Mouse (Mus musculus) megakaryocyte, embryonic 14.5 days (primary cell): ENCODE results near the gene Mtmr1.

Source experiments
- FLI1 ChIP-seq: IDR thresholded peaks from 2 replicates; pipeline ENCODE4 v1.6.1; 2012; ENCODE audit warnings: low read length, inconsistent platforms, mixed read lengths
- GATA1 ChIP-seq: IDR thresholded peaks from 3 replicates; pipeline ENCODE4 v1.6.1; 2012; ENCODE audit warnings: mixed read lengths, low read length, inconsistent platforms, borderline replicate concordance

- TF ChIP-seq FLI1 (no peak), GATA1 (no peak)
Observed at GRCm38 (mm10) chrX:71464138-71464826, 99.7 kb downstream of the Mtmr1 start.
